Mouse (Mus musculus) thymus, adult 2 months (tissue): ENCODE results near the gene Mpp2.

ENCODE experiments used
- CTCF ChIP-seq: fragments of 200-500 bp; IDR thresholded peaks from 2 replicates; pipeline ENCODE4 v1.5.1; 2012; ENCODE audit warnings: mild to moderate bottlenecking, control low read depth, low read length, moderate library complexity, borderline replicate concordance; ENCODE audit not compliant: control insufficient read depth, poor library complexity, insufficient read depth; ENCODE audit errors: extremely low read depth
- POLR2A ChIP-seq: fragments of 200-500 bp; IDR thresholded peaks from 2 replicates; pipeline ENCODE4 v1.6.1; 2012; ENCODE audit warnings: mild to moderate bottlenecking, low read length, control low read depth, moderate library complexity; ENCODE audit not compliant: control insufficient read depth, poor library complexity, insufficient read depth; ENCODE audit errors: extremely low read depth

DNA sequence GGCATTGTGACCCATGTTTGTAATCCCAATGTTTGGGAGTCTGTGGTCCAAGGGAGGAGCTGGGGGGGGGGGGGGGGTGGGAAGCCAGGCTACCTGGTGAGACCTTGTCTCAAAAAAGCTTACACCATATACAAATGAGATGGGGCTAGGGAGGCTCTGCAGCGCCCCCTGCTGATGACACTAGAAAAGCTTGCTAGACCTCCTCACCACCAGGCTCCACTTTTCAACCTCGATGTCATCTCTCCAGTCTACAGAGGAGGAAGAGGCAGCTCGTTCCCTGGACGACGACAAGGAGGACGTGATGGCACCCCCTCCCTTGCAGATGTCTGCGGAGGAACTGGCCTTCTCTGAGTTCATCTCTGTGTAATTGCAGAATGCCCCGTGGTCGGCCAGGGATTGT lies 34.5 kb downstream of the Mpp2 start:
- TF ChIP-seq CTCF (0 out of 2 replicates have a peak, but pooled peaks have one; percentile 47), POLR2A (no peak)
